Mouse (Mus musculus) lung, adult 18-20 months (tissue): ENCODE data around the gene Kcnq4.

Source experiments
- DNase-seq, 2 experiments: peaks; one replicate each; pipeline ENCODE4 v3.0.0; 2022; ENCODE audit warnings: mixed read lengths in 2 of 2

Kcnq4 gene

DNA sequence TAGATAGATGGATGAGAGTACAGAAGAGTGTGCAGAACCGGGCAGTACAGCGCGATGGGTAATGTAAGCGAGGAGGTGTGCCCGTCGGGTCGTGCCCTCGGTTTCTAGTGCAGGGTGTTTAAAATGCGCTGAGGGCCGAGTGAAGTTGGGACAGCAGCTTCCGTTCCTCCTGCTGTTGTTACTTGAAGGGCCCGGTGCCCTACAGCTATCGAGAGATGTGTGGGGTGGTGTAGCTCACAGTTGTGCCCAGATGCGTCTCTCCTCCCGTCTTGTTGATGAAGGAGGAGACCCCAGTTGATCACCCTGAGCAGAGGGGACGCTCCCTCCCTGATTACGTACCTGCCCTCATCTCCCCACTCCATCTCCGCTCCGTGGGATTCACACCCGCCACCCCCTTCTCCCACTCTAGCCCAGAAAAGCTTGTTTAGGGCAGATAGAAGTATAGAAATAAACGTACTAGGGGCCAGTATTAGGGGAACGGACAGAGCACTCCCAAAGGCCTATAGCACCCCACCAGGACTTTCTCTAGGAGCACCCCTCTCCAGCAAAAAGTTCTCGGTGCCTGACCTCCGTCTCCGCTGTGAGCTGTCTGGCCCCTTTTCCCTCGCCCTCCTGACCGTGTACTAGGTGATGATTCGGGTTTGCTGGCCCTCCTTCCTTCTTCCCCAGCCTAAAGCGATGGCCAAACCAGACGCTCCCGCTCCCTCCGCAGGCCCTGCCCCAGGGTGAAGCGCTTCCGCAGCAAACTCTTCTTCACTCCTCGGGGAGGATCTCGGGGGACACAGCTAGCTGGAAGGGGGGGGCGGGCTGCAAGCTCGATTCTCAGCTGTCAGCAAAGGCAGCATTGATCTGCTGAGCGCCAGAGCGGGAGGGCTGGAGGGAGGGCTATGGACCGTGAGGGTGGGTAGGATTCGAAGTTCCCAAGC, at the start of gene Kcnq4:
TSS of gene Kcnq4 (minus strand) at position 672 of the 926 bp plus-strand sequence.
- no peak for DNase-seq

DNA sequence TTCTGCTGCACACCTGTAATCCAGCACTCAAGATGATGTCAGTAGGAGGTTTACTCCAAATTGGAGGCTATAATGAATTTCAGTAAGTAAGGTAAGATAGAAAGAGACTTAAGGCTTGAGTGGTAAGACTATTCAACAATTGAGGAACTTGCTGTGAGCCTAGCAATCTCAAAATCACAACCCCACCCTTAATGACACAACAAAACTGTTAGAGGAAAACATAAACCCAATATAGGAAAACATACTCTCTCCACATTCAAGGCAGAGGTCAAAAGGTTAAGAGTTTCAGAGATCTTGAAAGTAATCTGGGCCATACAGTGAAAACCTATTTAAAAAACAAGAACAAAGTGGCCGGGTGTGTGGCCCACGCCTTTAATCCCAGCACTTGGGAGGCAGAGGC, 48.3 kb upstream of the Kcnq4 start:
- no peak for DNase-seq

DNA sequence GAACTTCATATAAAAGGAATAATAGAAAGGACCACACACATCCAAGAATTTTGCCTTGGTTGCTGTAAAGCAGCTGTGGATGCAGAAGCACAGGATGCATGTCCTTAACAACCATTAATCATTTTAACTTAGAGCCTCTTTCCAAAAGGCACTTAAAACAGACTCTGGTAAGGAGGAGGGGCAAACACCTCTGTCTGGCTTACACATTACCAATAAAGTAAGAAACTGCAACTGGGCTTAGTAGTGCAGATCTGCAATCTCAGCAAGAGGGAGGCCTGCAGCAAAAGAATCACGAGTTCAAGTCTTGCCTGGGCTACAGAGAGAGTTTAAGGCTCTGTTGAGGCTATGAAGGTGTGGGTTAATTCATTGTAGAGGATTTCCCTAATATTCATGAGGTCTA, 47.2 kb upstream of the Kcnq4 start:
- DNase-seq = no peak

DNA sequence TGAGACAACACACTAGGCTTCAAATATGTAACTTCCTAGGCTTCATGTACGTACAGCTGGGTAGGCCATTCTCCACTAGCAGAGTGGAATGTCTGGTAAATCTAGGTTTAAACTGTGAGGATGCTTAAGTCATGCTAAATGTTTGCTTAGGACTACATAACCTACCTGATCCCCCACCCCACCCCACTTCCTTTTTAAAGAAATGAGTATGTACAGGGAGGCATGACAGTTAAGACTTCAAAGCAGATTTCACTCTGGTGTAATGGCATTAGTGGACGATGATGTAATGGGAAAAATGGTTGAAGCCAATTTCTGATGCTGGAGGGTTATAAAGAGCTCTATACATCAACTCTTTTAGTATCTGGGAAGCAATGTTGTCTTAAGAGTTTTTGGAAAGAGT, 44.5 kb upstream of the Kcnq4 start:
- DNase-seq = no peak

DNA sequence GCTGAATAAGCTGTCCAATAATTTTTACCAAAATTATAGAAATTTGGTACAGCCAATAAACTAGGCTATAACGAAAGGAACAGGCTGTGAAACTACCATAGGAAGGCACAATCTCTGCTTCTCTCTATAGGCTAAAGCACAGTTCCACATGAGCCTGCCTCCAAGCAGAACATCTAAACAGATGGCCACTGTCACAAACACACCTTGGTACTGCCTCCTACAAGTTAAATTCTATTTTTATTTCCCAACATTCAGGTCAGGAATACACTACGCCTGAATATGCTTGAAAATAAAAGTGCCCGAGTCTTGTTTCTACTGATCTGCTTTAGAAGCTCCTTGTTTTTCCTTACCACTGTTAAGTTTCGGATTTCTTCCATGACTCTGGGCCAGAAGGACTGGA, 41.6 kb upstream of the Kcnq4 start:
- DNase-seq = no peak

DNA sequence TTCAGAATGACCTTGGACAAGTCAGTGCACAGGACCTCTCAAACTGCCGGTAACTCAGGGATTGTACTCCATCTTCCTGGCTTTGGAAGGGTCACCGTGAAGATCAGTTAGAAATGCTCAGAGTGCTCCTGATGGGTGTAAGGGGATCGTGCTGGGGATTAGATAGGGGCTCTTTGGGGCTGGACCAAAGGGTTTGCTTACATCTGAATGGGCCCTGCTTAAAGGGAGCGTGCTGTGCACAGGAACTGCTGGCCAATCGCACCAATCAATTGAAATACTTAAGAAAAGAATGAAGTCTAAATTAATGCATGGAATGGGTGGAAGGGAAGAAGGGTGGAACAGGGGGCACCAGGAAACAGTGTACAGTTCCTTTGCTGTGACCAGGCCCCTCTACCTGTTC, 7.4 kb upstream of the Kcnq4 start:
- no peak for DNase-seq

DNA sequence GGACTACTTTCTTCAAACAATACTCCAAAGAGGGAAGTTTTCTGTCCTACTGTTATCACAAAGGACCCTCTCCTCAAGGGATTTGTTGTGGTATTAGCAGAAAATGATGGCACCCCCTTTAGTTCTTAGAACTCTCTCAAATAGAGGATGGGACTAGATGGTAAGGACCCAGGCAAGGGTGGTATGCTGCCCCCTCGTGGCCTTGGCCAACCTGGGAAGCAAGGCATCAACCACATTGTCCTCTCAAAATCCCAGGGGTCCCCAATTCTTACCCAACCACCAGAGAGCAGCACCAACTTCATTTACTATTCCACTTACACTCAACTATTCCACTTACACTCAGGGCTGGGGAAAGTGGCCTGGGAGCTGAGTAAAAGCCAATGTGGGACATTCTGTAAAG, 6.9 kb upstream of the Kcnq4 start:
- peak; percentile 55 to 58 for DNase-seq

DNA sequence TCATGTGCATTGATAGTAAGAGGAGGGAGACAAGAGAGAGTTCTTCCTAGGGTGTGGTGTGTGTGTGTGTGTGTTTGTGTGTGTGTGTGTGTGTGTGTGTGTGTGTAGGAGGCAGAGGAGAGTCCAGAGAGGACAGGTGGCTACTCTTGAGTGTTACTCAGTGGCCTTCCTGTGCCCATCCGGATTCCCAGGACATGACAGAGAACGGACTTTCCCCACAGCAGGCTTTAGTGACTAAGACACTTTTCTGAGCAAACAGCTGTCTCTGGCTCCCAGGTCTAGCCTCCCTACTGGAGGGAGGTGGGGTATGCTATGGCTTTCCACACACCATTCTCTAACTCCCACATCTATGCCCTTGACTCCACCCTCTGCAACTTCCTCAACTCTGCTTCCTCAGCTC, 1.2 kb upstream of the Kcnq4 start:
- DNase-seq = no peak

DNA sequence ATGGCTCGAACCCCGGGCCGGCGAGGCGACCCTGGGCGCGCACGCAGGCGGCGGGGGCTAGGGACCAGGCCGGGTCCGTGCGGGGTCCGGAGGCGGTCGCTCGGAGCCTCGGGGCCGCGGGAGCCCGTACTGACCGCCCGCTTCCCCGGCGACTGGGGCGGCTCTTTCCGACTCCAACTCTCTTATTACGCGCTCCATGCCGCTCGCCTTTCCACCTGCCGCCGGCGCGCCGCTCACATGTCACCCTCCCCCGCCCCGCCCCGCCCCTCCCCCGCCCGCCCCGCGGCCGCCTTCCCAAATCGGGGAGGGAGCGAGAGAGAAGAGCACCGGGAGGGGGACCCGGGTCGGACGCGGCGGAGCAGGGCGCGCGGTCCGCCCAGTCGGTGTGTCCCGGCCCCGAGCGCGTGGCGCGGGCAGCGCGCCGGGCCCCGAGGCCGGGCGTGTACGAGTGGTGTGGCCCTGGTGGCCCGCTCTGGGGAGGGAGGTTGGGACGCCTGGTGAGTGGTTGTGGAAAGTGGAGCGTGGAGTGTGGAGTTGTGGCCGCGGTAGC, 1.1 kb downstream of the Kcnq4 start:
- peak in 1 of 2 experiments; percentile 29 for DNase-seq

DNA sequence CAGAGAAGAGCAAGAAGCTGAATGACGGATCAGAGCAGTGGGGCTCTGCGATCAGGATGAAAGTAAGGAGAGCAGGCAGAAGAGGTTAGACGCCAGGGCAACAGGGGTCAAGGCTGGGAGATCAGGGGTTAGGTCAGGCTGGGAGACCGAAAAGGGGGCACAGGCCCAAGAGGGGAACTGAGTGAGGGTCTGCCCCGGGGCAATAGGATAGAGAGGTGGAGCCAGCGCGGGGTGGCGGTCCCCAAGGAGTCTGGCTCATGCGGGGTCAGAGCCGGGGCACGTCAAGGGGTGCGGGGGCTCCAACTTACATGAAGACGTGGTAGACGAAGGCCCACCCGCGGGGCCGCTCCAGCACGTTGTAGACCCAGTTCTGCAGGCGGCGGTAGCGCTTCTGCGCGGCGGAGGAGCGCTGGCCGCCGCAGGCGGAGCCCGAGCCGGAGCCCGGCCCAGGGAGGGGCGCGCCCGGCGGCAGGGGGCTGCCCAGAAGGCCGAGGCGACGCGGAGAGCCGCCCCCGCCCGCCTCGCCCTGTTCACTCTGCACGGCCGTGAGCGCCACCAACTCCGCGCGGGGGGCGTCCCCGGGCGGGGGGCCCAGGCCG, 1.8 kb downstream of the Kcnq4 start:
- DNase-seq = no peak

DNA sequence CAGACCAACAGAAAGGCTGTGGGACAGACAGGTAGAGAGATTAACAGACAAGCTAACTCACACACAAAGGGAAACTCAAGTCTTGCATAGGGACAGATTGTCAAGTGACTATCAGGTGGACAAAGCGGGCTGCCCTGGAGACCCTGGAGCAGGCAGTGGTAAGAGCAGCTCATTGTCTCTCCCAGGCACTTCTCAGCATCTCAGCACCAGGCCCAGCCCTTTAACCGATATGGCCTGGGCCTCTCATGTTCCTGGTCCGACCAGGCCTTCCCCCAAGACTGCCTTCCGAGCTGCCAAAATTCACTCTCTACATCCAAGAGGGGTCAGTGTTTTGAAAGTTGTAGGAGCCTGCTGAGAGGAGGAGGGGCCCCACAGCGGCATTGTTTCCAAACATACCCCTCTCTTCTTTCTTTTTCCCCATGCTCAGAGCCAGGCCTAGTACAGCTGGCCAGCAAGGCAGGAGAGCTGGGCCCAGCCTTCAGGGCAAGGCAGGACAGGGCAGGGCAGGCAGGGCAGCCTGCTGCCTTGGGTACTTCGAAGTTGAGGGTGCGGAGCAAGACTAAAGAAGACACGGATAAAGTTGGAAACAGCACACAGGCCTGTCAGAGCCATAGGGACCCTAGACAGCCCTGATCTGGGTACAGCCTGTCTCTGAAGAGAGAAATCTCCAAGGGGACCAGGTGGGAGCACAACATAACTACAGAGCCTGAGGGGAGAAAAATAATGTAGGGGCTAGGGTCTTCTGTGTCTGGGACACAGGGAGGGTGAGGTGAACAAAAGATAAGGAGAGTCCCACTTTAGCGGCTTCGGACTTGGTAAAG, 2.5 kb downstream of the Kcnq4 start:
- DNase-seq = no peak

DNA sequence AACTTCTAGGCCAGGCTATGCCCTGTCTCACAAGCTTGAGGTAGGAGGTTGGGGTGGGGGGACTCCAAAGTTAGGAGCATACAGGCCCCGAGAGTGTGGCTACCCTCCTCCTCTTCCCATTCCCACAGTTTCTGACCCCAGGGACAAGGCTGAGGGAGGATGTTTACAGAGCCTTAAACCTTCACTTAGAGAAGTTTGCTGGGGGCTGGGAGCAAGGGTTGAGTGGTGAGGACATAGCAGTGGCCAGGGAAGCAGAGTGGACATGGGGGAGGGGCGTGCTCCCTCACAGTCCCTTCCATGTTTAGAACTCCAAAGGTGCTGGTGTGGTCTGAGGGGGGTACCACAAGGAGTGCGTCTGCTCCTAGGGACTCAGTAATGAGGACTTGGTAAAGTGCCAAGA, 4.8 kb downstream of the Kcnq4 start:
- DNase-seq = no peak

DNA sequence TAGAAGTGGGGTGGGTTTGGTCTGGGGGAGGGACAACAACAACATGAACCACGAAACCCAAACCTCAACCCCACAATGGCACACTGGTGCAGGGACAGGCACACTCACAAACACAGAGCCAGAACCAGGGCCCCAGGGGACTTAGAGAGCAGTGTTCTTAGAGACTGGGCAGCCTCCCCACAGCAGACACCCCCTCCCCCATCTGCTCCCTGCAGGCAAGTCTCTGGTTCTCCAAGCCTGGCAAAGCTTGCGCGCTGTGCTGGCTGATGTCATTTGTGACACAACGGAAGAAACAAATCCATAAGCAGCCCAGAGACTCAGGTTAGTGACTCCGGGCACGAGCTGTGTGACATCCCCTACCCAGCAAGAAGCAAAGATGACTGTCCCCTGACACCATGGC, 7.1 kb downstream of the Kcnq4 start:
- no peak for DNase-seq

DNA sequence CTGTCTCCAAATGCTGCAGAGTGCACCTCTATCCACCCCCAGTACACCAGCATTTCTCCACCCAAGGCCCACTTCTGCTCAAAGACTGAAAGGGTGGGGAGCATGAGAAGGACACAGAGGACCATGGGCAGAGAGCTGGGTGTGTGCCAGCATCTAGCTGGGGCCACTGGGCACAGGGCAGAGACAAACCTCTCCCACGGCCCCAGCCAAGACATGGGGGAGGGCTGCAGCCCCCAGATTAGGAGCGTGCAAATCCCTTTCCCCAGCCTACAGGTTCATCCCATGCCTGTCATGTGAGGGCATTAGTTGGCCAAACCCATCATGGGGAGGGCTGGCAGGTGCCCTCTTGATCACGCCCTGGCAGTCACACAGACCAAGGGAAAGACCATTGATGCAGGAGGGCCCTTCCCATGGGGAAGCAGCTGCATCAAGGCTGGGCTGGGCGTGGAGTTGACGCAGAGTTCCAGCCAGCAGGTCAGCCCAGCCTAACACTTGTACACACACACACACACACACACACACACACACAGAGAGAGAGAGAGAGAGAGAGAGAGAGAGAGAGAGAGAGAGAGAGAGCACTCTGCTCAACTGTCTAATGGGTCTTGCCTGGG, 14.3 kb downstream of the Kcnq4 start:
- DNase-seq = no peak

DNA sequence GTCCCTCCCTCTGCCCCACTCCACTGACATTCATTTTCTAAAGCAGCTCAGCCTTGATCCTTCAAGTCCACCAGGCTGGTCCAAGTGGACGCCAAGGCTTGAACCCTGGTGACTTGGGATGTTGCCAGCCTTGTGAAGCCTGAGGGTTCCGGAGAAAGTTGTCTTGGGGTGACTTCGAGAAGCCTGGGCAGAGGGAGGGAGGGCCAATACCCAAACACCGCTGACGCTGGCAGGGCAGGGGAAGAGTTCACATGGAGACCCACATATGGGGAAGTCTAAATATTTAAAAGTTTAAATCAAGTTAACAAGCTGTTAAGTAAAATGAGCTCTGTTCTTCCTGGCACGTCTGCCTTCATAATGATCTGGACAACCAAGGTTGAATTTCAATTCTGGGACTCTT, 15.7 kb downstream of the Kcnq4 start:
- no peak for DNase-seq

DNA sequence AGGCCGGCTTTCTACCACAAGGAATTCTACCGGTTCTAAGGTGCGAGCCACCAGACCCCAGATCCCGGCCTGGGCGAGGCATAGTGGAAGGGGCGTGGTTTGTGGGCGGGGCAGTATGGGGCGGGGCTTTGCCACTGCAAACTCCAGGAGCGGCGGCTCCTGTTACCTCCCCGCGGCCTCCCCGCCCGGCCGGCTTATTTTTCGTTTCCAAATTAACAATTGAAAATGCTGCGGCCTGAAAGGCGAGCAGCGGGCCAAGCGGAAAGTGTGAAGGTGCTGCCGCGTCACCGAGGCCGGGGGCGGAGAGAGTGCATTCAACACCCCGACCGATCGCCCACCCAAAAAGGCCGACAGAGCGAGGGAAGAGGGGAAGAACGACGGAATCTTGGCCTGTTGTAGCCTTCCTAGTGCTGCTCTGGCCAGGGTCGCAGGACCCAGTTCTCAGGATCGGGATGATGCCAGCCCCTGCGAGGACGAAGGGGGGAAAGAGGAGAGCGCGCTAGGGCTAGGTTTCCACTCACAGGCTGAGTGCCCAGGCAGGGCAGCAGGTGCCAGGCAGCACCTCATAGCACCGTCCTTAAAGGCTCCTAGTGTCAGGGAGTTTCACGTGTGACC, 17.3 kb downstream of the Kcnq4 start:
- DNase-seq = peak; percentile 67 to 79

DNA sequence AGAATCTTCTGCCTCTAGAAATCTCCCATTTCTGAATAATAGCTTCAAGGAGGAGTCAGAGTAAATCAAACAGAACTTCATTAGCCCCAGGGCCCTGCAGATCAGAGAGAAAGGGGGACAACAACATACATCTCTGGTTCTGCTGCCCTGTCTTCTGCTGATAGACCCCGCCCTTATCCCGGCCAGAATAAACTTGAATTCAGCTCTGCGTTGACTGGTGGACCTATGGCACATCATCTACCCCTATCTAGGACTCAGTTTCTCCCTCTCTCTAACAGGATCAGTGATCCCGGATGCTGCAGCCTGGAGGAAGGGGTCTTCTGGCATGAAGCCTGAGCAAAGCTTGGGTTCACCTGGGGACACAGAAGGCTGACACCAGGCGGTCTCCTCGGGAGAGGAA, 17.8 kb downstream of the Kcnq4 start:
- no peak for DNase-seq

DNA sequence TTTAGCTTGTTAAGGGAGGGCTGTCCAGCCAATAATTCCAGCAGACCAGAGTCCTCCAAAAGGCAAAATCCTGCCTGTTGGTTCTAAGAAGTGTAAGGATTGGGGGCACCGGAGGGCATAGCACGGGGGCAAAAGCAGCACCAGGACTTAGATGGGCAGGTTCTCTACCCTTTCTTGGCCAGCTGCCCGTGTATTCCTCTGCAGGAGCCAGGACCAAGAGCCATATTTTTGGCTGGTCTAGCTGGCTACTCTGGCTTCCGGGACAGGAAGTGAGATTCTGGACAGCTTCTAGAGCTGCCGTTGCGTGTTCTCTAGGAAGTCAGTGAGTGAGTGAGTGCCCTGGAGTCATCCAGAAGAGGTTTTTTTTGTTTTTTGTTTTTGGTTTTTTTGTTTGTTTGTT, 18.3 kb downstream of the Kcnq4 start:
- DNase-seq = peak in 1 of 2 experiments; percentile 36

DNA sequence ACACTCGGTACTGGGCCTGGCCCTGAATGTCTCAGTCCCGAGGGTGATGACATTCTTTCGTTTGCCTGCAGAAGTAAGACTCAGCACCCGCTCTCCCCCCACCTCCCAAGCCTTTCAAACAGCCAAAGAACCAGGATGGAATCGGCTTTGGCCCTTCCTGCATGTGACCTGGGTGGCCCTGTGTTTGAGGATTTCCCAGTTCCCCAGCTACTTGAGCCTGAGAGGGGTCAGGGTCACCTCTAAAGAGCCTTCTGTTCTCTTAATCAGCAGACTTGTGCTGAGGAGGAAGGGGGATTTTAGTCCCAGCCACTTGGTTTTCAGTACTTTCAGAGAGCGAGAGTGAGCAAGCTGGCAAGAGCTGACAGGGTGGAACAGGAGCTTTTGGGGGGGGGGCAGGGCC, 19.0 kb downstream of the Kcnq4 start:
- no peak for DNase-seq

DNA sequence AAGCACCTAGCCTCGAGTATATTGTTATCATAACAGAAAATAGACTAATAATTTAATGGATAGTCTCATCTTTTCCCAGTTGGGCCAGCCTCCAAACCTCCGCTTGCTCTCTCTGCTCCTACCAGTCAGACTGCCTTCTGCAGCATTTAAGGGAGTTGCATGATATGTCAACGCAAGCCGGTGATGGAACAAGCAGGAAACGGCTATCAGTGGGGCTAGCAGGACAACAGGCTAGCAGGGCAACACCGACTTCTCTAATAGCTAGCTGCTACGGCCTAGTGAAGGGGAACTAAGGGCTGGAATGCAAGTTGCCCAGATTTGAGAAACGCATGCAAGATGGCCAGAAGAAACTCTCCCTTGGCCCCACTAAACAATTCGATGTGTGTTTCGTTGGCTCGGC, 20.6 kb downstream of the Kcnq4 start:
- DNase-seq = no peak

DNA sequence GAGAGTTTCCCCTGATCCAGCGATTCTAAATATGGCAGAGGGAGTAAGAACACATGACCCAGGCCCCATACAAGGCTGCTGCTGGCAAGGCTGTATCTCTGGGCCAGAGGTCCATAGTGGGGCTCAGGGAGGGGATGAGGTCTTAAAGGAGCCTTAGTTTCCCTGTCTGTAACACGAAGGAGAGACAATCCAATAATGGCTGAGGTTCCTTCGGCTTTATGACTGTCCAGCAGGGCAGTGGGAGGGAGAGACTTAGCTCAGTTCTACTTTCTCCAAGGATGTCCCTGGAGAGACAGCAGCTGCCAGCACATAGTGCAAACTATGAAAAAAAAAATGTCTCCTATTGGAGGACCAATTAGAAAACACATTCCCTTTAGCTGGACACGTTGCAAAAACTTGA, 22.2 kb downstream of the Kcnq4 start:
- DNase-seq = no peak

DNA sequence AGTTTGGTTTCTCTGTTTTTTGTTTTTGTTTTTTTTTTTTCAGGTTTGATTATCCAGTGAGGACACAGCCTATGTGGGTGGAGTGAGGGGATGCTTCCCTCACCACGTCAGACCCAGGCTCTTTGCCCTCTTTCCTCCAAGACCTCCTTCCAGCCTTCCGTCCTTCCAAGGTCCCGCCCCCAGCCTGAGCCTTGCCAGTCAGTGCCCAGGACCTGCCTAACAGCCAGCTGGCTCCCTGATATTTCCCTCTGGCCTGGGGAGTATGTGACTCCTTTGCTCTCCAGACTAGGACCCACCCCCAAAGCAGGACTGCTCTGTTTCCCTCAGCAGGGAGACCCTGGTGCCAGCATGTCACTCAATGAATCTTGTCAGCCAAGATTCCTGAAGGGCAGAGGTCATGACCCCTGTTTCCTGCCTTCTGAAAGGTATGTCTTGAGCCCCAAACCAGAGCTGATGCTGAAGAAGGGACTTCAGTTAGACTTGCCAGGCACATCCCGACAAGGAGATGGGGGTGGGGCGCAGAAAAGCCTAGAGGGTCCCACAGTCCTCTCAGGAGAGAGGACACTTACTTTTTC, 22.8 kb downstream of the Kcnq4 start:
- no peak for DNase-seq
